Mouse (Mus musculus) liver, embryonic 11.5 days (tissue): ENCODE measurements around the gene Pisd. TPM values are rescaled to one million over a fixed set of nuclear protein-coding genes. Genes with fewer than 3 reads are reported as not detected.

Source experiments
- ATAC-seq: fragments of 200-750 bp; cut with Nextera tagmentation; replicated peaks from 2 replicates; pipeline ENCODE4 v1.8.0; 2017; ENCODE audit warnings: moderate number of reproducible peaks, mild to moderate bottlenecking, moderate TSS enrichment, moderate library complexity; ENCODE audit not compliant: low FRiP score
- DNase-seq: peaks from one replicate; pipeline ENCODE4 v3.0.0-alpha.2; 2017; ENCODE audit warnings: low spot score
- H3K27ac ChIP-seq: fragments of 300-500 bp; sonication (generic); 2 replicates; pipeline ENCODE4 v1.5.1; 2014; ENCODE audit warnings: mild to moderate bottlenecking, low read depth, low read length, control low read depth
- H3K27me3 ChIP-seq: fragments of 300-500 bp; sonication (generic); replicated peaks from 2 replicates; pipeline ENCODE4 v1.6.1; 2014; ENCODE audit warnings: low read length, mixed read lengths; ENCODE audit not compliant: control insufficient read depth, insufficient read depth
- H3K36me3 ChIP-seq: fragments of 300-500 bp; sonication (generic); 2 replicates; pipeline ENCODE4 v1.6.1; 2014; ENCODE audit warnings: mild to moderate bottlenecking, low read length, moderate library complexity, mixed read lengths; ENCODE audit not compliant: control insufficient read depth, insufficient read depth
- H3K4me1 ChIP-seq: fragments of 300-500 bp; sonication (generic); replicated peaks from 2 replicates; pipeline ENCODE4 v1.6.1; 2014; ENCODE audit warnings: low read length, mixed read lengths; ENCODE audit not compliant: control insufficient read depth, insufficient read depth
- H3K4me2 ChIP-seq: fragments of 300-500 bp; sonication (generic); 2 replicates; pipeline ENCODE4 v1.6.1; 2014; ENCODE audit warnings: mild to moderate bottlenecking, control low read depth, moderate library complexity
- H3K4me3 ChIP-seq: fragments of 300-500 bp; sonication (generic); 2 replicates; pipeline ENCODE4 v1.5.1; 2014; ENCODE audit warnings: low read depth, low read length, control low read depth
- H3K9ac ChIP-seq: fragments of 300-500 bp; sonication (generic); 2 replicates; pipeline ENCODE4 v1.6.1; 2014; ENCODE audit warnings: low read depth, low read length, control low read depth
- H3K9me3 ChIP-seq: fragments of 300-500 bp; sonication (generic); 2 replicates; pipeline ENCODE4 v1.6.1; 2016; ENCODE audit warnings: low read length, inconsistent platforms, mixed read lengths; ENCODE audit not compliant: control insufficient read depth
- WGBS: fragments of 180-500 bp; shearing (Covaris S2); extraction: QIAGEN DNeasy Blood & Tissue Kit; methylation state at CpG from one replicate; pipeline ENCODE4 v1.1.7; 2014; 5-methylcytosine and 5-hydroxymethylcytosine counted together
- polyA plus RNA-seq: library from polyadenylated mRNA; unstranded; fragments of >200 nt; fragmentation: Nextera tagmentation; extraction: Ambion mirVana; gene quantifications from 2 replicates; pipeline ENCODE4 v1.2.1, GENCODE M21; 2014

The Pisd gene
- polyA plus RNA-seq, 1 experiment from 2014 or later: 61.0 TPM

GRCm38 (mm10) chr5:32722263-32722662, 63.2 kb downstream of the Pisd start:
- Histone ChIP-seq H3K9me3 (no peaks in the 10 kb centered on the region), H3K36me3 (no peaks in the 10 kb centered on the region), H3K9ac (no peak overlapping the region), H3K4me2 (no peak overlapping the region), H3K27me3 (no peaks in the 10 kb centered on the region), H3K27ac (no peak overlapping the region), H3K4me3 (no peak overlapping the region), H3K4me1 (no peaks in the 10 kb centered on the region)
- WGBS: 73% methylated on average over 7 of the region's 7 CpGs
- no peak for DNase-seq
- ATAC-seq: no peak

GRCm38 (mm10) chr5:32721316-32721715, 64.1 kb downstream of the Pisd start:
- Histone ChIP-seq H3K4me1 (no peaks in the 10 kb centered on the region), H3K36me3 (no peaks in the 10 kb centered on the region), H3K9ac (no peak overlapping the region), H3K4me2 (no peak overlapping the region), H3K27ac (no peak overlapping the region), H3K4me3 (no peak overlapping the region), H3K9me3 (no peaks in the 10 kb centered on the region), H3K27me3 (no peaks in the 10 kb centered on the region)
- WGBS: 76% methylated on average over 3 of the region's 3 CpGs
- ATAC-seq: no peak
- DNase-seq: no peak

DNA sequence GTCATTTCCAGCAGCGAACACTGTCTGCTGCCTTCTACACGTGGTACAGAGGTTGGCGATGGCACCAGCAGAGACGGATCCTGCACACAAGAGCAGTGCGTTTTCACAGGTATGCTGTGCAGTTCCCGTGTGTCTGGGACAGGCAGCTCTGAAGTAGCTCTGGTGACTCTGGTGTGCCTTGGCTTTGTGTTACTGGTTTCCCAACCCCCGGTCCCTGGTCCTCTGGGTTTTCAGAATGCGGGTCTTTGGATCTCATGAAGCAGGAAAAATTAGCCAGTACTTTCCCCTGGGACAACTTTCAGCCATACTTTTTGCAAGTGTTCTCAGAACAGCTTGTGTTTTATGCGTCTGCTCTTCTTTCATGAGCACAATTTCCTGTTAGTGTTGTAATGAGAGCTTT, 65.0 kb downstream of the Pisd start:
- ATAC-seq (no peak), DNase-seq (peak; percentile 21)
- Histone ChIP-seq H3K27me3 (no peaks in the 10 kb centered on the region), H3K9me3 (no peaks in the 10 kb centered on the region), H3K27ac (no peak overlapping the region), H3K4me2 (no peak overlapping the region), H3K9ac (no peak overlapping the region), H3K4me3 (no peak overlapping the region), H3K4me1 (no peaks in the 10 kb centered on the region), H3K36me3 (no peaks in the 10 kb centered on the region)
- WGBS: 82% methylated on average over 9 of the region's 9 CpGs

GRCm38 (mm10) chr5:32718916-32719315, 66.5 kb downstream of the Pisd start:
- no peak overlapping the region for H3K4me3 ChIP-seq
- H3K27me3 ChIP-seq: no peaks in the 10 kb centered on the region
- 0 out of 2 replicates have a peak, but pooled peaks have one; percentile 19 for ATAC-seq
- H3K9ac ChIP-seq: no peak overlapping the region
- peak; percentile 39 for DNase-seq
- 50% methylated on average over 6 of the region's 6 CpGs for WGBS
- H3K36me3 ChIP-seq: no peaks in the 10 kb centered on the region
- H3K27ac ChIP-seq: peak overlapping the region; percentile 64
- H3K9me3 ChIP-seq: no peaks in the 10 kb centered on the region
- H3K4me2 ChIP-seq: no peak overlapping the region
- no peaks in the 10 kb centered on the region for H3K4me1 ChIP-seq

DNA sequence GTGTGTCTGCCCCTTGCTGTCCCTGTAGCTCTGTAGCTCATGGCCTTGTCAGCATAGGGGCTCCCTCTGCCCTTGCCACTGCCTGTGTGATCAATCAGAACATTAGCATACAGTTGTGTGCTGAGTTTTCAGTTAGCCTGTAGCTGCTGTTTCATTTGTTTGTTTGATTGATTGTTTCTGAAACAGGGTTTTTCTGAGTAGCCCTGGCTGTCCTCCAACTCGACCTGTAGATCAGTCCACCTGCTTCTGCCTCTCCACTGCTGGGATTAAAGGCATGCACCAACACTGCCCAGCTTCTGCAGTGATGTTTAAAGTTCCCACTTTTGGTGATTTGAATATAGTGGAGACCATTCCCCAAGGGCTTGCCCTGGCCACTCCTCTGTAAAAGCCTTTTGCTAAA, 67.7 kb downstream of the Pisd start:
- no peak overlapping the region for H3K4me2 ChIP-seq
- H3K27ac ChIP-seq: peak overlapping the region; percentile 64
- ATAC-seq (no peak), DNase-seq (peak; percentile 28)
- no peaks in the 10 kb centered on the region for H3K36me3 ChIP-seq
- no peaks in the 10 kb centered on the region for H3K4me1 ChIP-seq
- no peaks in the 10 kb centered on the region for H3K27me3 ChIP-seq
- H3K9ac ChIP-seq: no peak overlapping the region
- H3K9me3 ChIP-seq: no peaks in the 10 kb centered on the region
- H3K4me3 ChIP-seq: no peak overlapping the region
- WGBS: 40% methylated on average over 1 of the region's 1 CpGs

DNA sequence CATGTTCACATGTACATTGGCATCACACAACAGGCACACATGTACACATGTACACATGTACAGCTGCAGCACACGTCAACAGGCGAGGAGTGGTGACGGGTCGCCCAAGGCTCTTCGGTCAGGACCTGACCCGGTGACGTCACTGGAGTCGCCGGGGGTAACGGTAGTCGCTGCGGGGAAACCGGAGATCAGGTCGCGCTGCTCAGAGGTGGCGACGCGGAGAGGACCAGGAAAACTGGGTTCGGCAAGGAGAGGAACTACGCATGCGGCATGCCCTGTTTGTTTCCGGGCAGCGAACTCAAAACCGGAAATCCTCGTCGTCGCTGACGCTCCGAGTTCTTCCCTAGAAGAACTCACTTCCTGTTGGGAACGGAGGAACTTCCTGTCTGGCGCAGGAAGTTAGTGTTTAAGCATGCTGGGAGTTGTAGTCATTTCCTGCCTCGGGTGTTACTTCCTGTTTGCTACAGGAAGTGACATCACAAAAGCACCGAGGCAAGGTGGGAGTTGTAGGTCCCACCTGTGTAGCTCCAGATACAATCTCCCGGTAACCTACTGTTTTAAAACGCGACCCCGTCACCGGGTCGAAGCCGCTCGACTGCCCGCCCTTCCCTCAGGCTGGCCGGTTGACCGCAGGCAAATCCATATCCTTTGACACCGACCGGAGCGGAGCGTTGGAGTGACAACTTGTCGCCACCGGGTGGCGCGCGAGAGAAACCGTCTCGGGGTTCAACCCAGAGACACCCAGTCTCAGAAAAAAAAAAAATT, 71.6 kb downstream of the Pisd start:
- Histone ChIP-seq H3K4me3 (peak overlapping the region; percentile 66), H3K4me2 (peak overlapping the region; percentile 71), H3K27ac (peak overlapping the region; percentile 72), H3K36me3 (no peaks in the 10 kb centered on the region), H3K4me1 (no peaks in the 10 kb centered on the region), H3K9me3 (no peaks in the 10 kb centered on the region), H3K9ac (peak overlapping the region; percentile 69), H3K27me3 (no peaks in the 10 kb centered on the region)
- DNase-seq (peak; percentile 95), ATAC-seq (peak; percentile 94)
- 1% methylated on average over 55 of the region's 55 CpGs for WGBS

GRCm38 (mm10) chr5:32713042-32713702, 72.3 kb downstream of the Pisd start:
- 18% methylated on average over 2 of the region's 2 CpGs for WGBS
- H3K9me3 ChIP-seq: no peaks in the 10 kb centered on the region

DNA sequence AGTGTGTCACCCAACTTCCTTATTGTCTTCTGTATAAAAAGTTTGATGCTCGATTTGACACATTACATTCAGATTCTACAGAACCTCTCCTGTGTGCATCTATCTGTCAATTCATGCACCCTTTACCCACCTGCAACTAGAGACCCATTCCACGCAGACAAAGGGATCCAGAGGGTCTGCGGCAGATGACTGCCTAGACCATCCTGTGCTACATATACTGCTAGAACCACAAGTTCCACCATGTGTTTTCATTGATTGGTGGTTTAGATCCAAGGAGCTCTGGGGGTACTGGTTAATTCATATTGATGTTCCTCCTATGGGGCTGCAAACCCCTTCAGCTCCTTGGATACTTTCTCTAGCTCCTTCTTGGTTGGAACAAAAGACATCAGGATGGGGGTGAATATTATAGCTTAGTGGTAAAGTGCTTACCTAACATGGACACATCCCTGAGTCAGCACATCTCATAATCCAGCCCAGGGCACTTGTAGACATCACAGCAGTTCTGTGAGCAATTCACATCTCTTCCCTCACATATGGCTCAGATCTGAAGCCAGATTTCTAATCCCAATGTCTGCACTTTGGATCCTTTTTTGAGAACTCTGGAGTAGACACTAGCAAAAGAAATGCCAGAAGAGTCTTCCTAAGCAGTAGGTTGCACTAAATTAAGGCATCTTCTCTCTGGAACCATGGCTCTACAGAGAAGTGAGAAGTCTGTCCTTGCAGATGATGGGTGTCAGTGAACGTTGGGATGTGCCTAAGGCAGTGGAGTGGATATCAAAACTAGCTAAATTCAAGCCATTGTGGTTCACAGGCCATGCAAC, 73.0 kb downstream of the Pisd start:
- H3K27ac ChIP-seq: no peak overlapping the region

More at GRCm38 (mm10) chr5:32713042-32713702, 72.3 kb downstream of the Pisd start:
- peak overlapping the region; percentile 66 for H3K4me3 ChIP-seq
- ATAC-seq (no peak; the same call in none of the 2 replicates), DNase-seq (no peak)
- H3K4me1 ChIP-seq: no peaks in the 10 kb centered on the region
- no peaks in the 10 kb centered on the region for H3K27me3 ChIP-seq
- H3K27ac ChIP-seq: peak overlapping the region; percentile 72
- peak overlapping the region; percentile 71 for H3K4me2 ChIP-seq
- H3K9ac ChIP-seq: peak overlapping the region; percentile 69
- H3K36me3 ChIP-seq: no peaks in the 10 kb centered on the region

More for the DNA sequence above, 73.0 kb downstream of the Pisd start:
- H3K4me3 ChIP-seq: peak overlapping the region; percentile 66; the same call in 1 of the 2 replicates
- DNase-seq (no peak), ATAC-seq (no peak)
- no peaks in the 10 kb centered on the region for H3K9me3 ChIP-seq
- H3K9ac ChIP-seq: no peak overlapping the region
- H3K36me3 ChIP-seq: no peaks in the 10 kb centered on the region
- H3K27me3 ChIP-seq: no peaks in the 10 kb centered on the region
- H3K4me1 ChIP-seq: no peaks in the 10 kb centered on the region
- whole genome bisulfite sequencing: 70% methylated on average over 4 of the region's 4 CpGs
- peak overlapping the region; percentile 71 for H3K4me2 ChIP-seq
